Mouse (Mus musculus): ENCODE results near the gene Ccser1. TPM values are rescaled to one million over a fixed set of nuclear protein-coding genes. Genes with fewer than 3 reads are reported as not detected.
A peak's percentile ranks its signal among the peaks of the same experiment; 100 is the strongest.

Ccser1 gene
- polyA plus RNA-seq, 1 experiment from 2014 or later, result 28.2 TPM

DNA sequence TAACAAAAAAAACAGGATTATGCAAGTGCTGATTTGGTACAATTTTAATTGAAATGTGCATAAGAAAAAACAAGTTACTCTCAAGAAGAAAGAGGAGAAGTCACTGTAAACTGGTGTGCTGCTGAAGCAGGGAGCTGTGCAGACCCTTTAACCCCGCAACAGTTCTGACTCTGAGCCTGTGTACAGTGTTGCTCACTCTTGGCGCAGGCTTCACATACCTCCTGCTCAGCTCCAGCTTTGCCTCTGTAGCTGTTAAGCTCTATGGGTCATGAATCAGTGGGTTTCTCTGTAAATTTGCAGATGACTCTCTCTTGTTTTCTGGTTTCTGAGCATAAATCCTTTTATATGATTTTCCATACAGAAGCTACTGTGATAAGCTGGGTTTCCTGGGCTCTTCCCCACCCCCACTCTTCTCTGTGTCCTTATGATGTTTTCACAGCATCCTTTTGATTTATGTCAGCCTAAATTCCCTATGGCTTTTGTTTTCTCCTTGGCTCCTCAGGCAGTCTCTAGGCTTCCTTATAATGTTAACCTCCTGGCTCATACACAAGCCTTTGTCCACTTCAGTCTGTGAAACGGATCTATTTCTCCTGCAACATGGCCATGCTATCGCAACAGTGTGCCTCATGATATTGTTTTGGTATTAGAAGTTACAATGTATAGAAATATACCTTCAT is 30.1 kb downstream of the Ccser1 start:
- Histone ChIP-seq H3K27me3 (ENCODE audit: control insufficient read depth, insufficient read depth, low read length) (no peaks in the 10 kb centered on the region), H3K4me2 (replicated peaks) (no peak overlapping the region), H3K4me3 (replicated peaks; ENCODE audit: low read length) (no peak overlapping the region), H3K9me3 (ENCODE audit: control insufficient read depth, low read length) (no peaks in the 10 kb centered on the region), H3K36me3 (replicated peaks; ENCODE audit: control insufficient read depth, insufficient read depth) (no peaks in the 10 kb centered on the region), H3K9ac (no peak overlapping the region), H3K4me1 (replicated peaks; ENCODE audit: control insufficient read depth, insufficient read depth, low read length) (no peaks in the 10 kb centered on the region), H3K27ac (peak overlapping the region; percentile 16)
- peak; percentile 58; the same call in 1 of the 2 replicates for ATAC-seq (ENCODE audit: low FRiP score)
- 50% methylated on average over 4 of the region's 4 CpGs for WGBS
- no peak for DNase-seq (ENCODE audit: low spot score)

DNA sequence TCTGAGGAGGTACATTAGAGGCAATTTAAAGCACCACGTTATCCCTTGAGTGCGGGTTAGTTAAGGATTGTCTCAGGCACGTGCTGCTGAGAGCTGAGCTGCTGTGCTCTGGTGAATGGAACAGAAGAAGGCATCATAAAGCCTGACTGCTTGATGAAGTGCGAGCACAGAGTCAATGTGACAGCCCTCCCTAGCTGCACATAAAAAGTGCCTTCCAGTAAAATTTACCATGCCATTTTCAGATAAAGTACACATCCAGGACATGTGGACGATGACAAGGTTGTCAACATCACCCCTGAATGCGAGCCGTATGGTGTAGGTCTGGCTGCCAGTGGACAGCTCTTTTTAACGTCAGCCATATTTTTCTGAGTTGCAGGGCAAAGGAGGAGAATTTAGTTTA is 35.6 kb downstream of the Ccser1 start:
- ATAC-seq (ENCODE audit: low FRiP score) (no peak), DNase-seq (ENCODE audit: low spot score) (no peak)
- 75% methylated on average over 8 of the region's 8 CpGs for WGBS
- Histone ChIP-seq H3K27ac (no peak overlapping the region), H3K4me2 (replicated peaks) (no peak overlapping the region), H3K4me1 (replicated peaks; ENCODE audit: control insufficient read depth, insufficient read depth, low read length) (no peaks in the 10 kb centered on the region), H3K4me3 (replicated peaks; ENCODE audit: low read length) (no peak overlapping the region), H3K9me3 (ENCODE audit: control insufficient read depth, low read length) (no peaks in the 10 kb centered on the region), H3K9ac (no peak overlapping the region), H3K36me3 (replicated peaks; ENCODE audit: control insufficient read depth, insufficient read depth) (no peaks in the 10 kb centered on the region), H3K27me3 (ENCODE audit: control insufficient read depth, insufficient read depth, low read length) (no peaks in the 10 kb centered on the region)

DNA sequence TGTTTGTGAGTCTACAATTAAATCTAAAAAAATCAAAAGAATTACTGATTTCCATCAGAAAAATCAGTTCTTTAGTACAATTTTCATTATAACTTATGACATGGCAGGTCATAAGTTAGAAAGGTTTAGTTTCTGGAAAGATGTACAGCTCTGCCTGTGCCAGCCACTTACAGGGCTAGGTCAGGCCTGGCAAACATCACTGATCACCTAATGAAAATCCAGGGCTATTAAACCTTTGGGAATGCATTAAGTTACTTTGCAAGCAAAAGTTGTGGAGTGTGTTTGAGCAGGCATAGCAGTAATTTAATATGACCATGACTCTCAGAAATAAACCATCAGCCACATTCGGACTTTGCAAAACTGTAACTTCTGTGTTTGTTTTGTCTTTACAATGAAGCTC is 36.4 kb downstream of the Ccser1 start:
- Histone ChIP-seq H3K4me3 (replicated peaks; ENCODE audit: low read length) (no peak overlapping the region), H3K27me3 (ENCODE audit: control insufficient read depth, insufficient read depth, low read length) (no peaks in the 10 kb centered on the region), H3K4me1 (replicated peaks; ENCODE audit: control insufficient read depth, insufficient read depth, low read length) (no peaks in the 10 kb centered on the region), H3K36me3 (replicated peaks; ENCODE audit: control insufficient read depth, insufficient read depth) (no peaks in the 10 kb centered on the region), H3K9me3 (ENCODE audit: control insufficient read depth, low read length) (no peaks in the 10 kb centered on the region), H3K9ac (no peak overlapping the region), H3K27ac (no peak overlapping the region), H3K4me2 (replicated peaks) (no peak overlapping the region)
- WGBS, result 86% methylated on average over 1 of the region's 1 CpGs
- ATAC-seq (ENCODE audit: low FRiP score), result no peak
- no peak for DNase-seq (ENCODE audit: low spot score)

DNA sequence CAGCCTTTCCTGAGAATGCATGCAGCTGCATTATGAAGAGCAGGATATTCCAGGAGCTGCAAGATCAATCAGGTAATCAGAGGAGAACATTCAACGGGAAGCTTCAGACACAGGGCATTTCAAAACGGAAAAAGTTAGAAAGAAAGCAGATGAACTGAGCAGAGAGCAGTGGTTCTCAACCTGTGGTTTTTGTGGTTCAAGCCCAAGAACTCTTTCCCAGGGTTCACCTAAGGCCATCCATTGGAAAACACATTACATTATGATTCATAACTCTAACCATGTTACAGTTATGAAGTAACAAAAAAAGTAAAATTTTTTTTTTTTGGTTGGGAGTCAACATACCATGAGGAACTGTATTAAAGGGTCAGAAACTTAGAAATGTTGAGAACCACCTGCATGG is 37.6 kb downstream of the Ccser1 start:
- WGBS, result 84% methylated on average over 2 of the region's 2 CpGs
- H3K4me3 ChIP-seq (replicated peaks; ENCODE audit: low read length), result no peak overlapping the region
- no peaks in the 10 kb centered on the region for H3K9me3 ChIP-seq (ENCODE audit: control insufficient read depth, low read length)
- no peaks in the 10 kb centered on the region for H3K36me3 ChIP-seq (replicated peaks; ENCODE audit: control insufficient read depth, insufficient read depth)
- no peaks in the 10 kb centered on the region for H3K4me1 ChIP-seq (replicated peaks; ENCODE audit: control insufficient read depth, insufficient read depth, low read length)
- H3K27me3 ChIP-seq (ENCODE audit: control insufficient read depth, insufficient read depth, low read length), result no peaks in the 10 kb centered on the region
- no peak overlapping the region for H3K27ac ChIP-seq
- no peak overlapping the region for H3K4me2 ChIP-seq (replicated peaks)
- DNase-seq (ENCODE audit: low spot score), result no peak
- H3K9ac ChIP-seq, result no peak overlapping the region
- ATAC-seq (ENCODE audit: low FRiP score), result no peak

DNA sequence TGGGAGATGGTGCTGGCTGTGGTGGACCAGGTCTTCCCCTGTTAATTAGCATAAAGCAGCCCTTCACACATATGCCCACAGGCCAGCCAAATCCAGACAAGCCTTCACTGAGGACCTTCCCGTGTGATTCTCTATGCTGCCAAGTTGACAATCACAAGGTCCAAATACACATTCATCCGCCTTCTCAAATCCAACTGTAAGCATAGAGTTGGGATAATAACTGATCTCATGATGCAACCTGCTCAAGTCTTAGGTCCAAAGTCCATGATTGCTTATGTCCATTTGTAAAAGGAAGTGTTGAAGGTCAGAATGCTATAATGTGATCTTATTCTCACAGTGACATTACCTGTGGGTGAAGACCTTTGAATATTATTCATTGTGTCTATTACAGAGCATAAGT is 43.4 kb downstream of the Ccser1 start:
- no peaks in the 10 kb centered on the region for H3K36me3 ChIP-seq (replicated peaks; ENCODE audit: control insufficient read depth, insufficient read depth)
- no peaks in the 10 kb centered on the region for H3K4me1 ChIP-seq (replicated peaks; ENCODE audit: control insufficient read depth, insufficient read depth, low read length)
- H3K9me3 ChIP-seq (ENCODE audit: control insufficient read depth, low read length), result no peaks in the 10 kb centered on the region
- no peak overlapping the region for H3K4me2 ChIP-seq (replicated peaks)
- H3K27me3 ChIP-seq (ENCODE audit: control insufficient read depth, insufficient read depth, low read length), result no peaks in the 10 kb centered on the region
- 82% methylated on average over 2 of the region's 2 CpGs for WGBS
- no peak overlapping the region for H3K4me3 ChIP-seq (replicated peaks; ENCODE audit: low read length)
- no peak overlapping the region for H3K9ac ChIP-seq
- ATAC-seq (ENCODE audit: low FRiP score) (no peak), DNase-seq (ENCODE audit: low spot score) (no peak)
- no peak overlapping the region for H3K27ac ChIP-seq

DNA sequence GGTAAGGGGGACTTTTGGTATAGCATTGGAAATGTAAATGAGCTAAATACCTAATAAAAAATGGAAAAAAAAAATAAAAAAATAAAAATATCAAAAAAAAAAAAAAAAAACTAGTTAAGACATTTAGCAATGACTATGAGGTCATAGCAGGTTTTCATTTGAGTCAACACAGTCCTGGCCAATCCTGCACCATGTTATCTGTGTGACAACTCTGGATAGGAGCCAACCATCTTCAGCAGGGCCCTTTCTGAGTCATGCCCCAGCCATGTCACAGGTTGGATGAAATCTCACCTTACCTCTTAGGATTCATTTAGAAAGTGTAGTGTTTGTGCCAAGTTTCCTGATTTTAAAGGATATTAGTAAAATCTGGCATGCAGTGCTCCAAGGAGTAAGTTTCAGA is 45.2 kb downstream of the Ccser1 start:
- Histone ChIP-seq H3K9me3 (ENCODE audit: control insufficient read depth, low read length) (no peaks in the 10 kb centered on the region), H3K27ac (no peak overlapping the region), H3K36me3 (replicated peaks; ENCODE audit: control insufficient read depth, insufficient read depth) (no peaks in the 10 kb centered on the region), H3K4me3 (replicated peaks; ENCODE audit: low read length) (no peak overlapping the region), H3K9ac (no peak overlapping the region), H3K4me2 (replicated peaks) (no peak overlapping the region), H3K4me1 (replicated peaks; ENCODE audit: control insufficient read depth, insufficient read depth, low read length) (no peaks in the 10 kb centered on the region), H3K27me3 (ENCODE audit: control insufficient read depth, insufficient read depth, low read length) (no peaks in the 10 kb centered on the region)
- no peak for DNase-seq (ENCODE audit: low spot score)
- ATAC-seq (ENCODE audit: low FRiP score), result no peak

DNA sequence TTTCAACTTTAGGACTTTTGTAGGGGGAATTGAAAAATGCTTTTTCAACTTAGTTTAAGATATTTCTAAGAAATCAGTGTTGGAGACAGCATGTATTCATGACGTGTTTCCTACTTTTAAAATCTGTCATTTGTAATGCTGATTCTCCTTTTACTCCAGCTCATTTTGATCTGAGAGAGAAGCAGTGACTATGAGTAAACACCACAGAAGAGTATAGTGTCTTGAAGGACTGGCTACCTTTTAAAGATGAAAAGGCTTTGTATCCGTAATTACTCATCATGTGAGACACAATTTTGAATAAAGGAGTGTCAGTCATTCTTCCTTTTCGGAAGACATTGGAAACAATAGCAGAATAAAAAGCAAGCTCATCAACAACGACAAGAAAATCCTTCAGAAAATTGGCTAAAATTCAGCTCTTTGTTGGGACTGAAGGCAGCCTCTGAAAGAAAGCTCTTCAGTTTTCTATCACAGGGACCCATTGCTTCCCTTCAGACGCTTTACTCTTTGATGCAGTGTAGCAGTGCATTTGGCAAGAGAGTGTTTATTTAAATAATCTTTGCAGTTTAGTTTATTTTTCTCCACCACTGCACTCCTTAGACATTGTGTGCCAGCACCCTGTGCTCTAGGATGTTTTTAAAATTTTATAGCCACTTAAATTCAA is 50.1 kb downstream of the Ccser1 start:
- H3K27me3 ChIP-seq (ENCODE audit: control insufficient read depth, insufficient read depth, low read length), result no peaks in the 10 kb centered on the region
- DNase-seq (ENCODE audit: low spot score), result no peak
- no peak overlapping the region for H3K4me2 ChIP-seq (replicated peaks)
- no peaks in the 10 kb centered on the region for H3K36me3 ChIP-seq (replicated peaks; ENCODE audit: control insufficient read depth, insufficient read depth)
- no peaks in the 10 kb centered on the region for H3K9me3 ChIP-seq (ENCODE audit: control insufficient read depth, low read length)
- peaks cover 11% of the 10 kb centered on the region for H3K4me1 ChIP-seq (replicated peaks; ENCODE audit: control insufficient read depth, insufficient read depth, low read length)
- no peak overlapping the region for H3K27ac ChIP-seq
- no peak overlapping the region for H3K4me3 ChIP-seq (replicated peaks; ENCODE audit: low read length)
- no peak for ATAC-seq (ENCODE audit: low FRiP score)
- no peak overlapping the region for H3K9ac ChIP-seq
- WGBS, result 22% methylated on average over 5 of the region's 5 CpGs

DNA sequence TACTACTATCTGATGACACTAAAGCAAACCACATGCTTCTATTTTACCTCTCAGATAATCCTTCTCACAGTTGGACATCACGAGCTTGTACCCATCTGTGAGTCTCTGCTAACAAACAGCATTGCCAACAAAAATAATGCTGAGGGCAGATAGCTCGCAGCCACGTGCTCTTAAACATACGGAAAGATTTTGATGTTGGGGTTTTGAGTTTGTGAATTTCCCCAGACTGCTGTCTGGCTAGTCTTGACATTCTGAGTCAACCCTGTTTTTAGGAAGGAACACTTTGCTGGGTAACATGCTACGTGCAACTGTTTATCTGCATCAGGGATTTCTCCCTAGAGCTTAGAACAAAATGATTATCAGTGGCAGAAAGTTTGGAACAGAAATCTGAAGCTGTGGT is 52.9 kb downstream of the Ccser1 start:
- 58% methylated on average over 5 of the region's 5 CpGs for WGBS
- H3K36me3 ChIP-seq (replicated peaks; ENCODE audit: control insufficient read depth, insufficient read depth), result no peaks in the 10 kb centered on the region
- H3K9me3 ChIP-seq (ENCODE audit: control insufficient read depth, low read length), result no peaks in the 10 kb centered on the region
- ATAC-seq (ENCODE audit: low FRiP score), result no peak
- no peak overlapping the region for H3K27ac ChIP-seq
- H3K27me3 ChIP-seq (ENCODE audit: control insufficient read depth, insufficient read depth, low read length), result no peaks in the 10 kb centered on the region
- H3K4me1 ChIP-seq (replicated peaks; ENCODE audit: control insufficient read depth, insufficient read depth, low read length), result peaks cover 11% of the 10 kb centered on the region
- H3K4me3 ChIP-seq (replicated peaks; ENCODE audit: low read length), result no peak overlapping the region
- no peak overlapping the region for H3K4me2 ChIP-seq (replicated peaks)
- DNase-seq (ENCODE audit: low spot score), result no peak
- no peak overlapping the region for H3K9ac ChIP-seq

DNA sequence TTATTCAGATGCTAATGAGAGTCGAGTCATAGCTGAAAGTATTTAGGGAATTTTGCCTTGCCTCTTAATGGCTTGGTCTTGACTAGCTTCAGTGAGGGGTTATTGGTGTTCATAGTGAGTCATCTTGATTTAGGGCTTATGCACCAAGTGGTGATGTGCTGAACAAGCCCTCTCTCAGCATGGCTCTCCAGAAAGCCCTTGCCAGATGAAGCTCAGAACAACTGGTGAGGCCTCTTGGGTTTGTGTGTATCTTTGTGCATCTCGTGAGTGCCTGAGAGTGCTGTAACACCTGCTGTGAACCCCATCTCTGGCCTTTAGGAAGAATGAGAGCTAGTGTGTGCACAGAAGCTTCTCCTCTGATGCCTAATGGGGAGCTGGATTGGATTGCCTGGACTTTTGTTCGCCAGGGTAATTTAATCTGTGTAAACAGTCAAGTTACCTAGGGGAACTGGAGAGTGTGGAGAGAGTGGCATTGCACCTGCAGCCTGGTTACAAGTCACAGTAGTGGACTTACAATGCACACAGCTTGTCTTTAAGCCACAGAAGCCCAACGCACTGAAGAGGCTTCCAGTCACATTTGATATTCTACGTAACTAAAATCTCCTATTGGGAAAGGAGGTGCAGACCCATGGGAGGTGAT is 53.5 kb downstream of the Ccser1 start:
- Histone ChIP-seq H3K27me3 (ENCODE audit: control insufficient read depth, insufficient read depth, low read length) (no peaks in the 10 kb centered on the region), H3K4me1 (replicated peaks; ENCODE audit: control insufficient read depth, insufficient read depth, low read length) (peaks cover 11% of the 10 kb centered on the region), H3K4me2 (replicated peaks) (no peak overlapping the region), H3K27ac (0 out of 2 replicates have a peak overlapping the region, but pooled peaks have one; percentile 14), H3K9ac (no peak overlapping the region), H3K4me3 (replicated peaks; ENCODE audit: low read length) (no peak overlapping the region), H3K9me3 (ENCODE audit: control insufficient read depth, low read length) (no peaks in the 10 kb centered on the region), H3K36me3 (replicated peaks; ENCODE audit: control insufficient read depth, insufficient read depth) (no peaks in the 10 kb centered on the region)
- 31% methylated on average over 5 of the region's 5 CpGs for WGBS
- ATAC-seq (ENCODE audit: low FRiP score), result no peak
- DNase-seq (ENCODE audit: low spot score), result no peak

Data from hindbrain, embryonic 14.5 days (tissue).